Mouse (Mus musculus): ENCODE results near the gene Drc7.

GRCm38 (mm10) chr8:95093574-95093973 is 38.7 kb downstream of the Drc7 start:
- TF ChIP-seq CTCF (IDR thresholded peaks at IDR 0.05; ENCODE audit: borderline replicate concordance, control insufficient read depth, extremely low read depth, insufficient read depth, low read length, poor library complexity), result no peak
- no peak for TF ChIP-seq POLR2A (IDR thresholded peaks at IDR 0.05; ENCODE audit: control insufficient read depth, extremely low read depth, insufficient read depth, low read length, poor library complexity)
